Mouse (Mus musculus) Patski (cell line): ENCODE measurements at regions not wholly inside any gene's neighbourhood (a gene's known extent, or its start where the extent isn't known, plus 50 kb on each side); places are given as distances from the start of the nearest gene placed in this dataset.

ENCODE experiments used
- ATAC-seq: fragments of 100-300 bp; one replicate; pipeline ENCODE4 v1.8.0; 2021
- CTCF ChIA-PET: fragments of 350-600 bp; sonication (Branson Sonifier 250); formaldehyde crosslinking; loops from one replicate; lab custom pipeline; 2022; ENCODE audit warnings: inconsistent platforms; lab: Charles Lee
- POLR2A ChIA-PET: fragments of 350-600 bp; sonication (Branson Sonifier 250); formaldehyde crosslinking; loops from one replicate; lab custom pipeline; 2022; ENCODE audit warnings: antibody characterized with exemption, inconsistent platforms; lab: Charles Lee
- DNase-seq: peaks from one replicate; pipeline ENCODE4 v3.0.0-alpha.2; 2011; ENCODE audit warnings: low read depth, low spot score
- H3K27me3 ChIP-seq: fragments of 371-371 bp; one replicate; pipeline ENCODE4 v1.5.1; 2021
- CTCF ChIP-seq: fragments of 100-300 bp; IDR thresholded peaks from one replicate; pipeline ENCODE4 v1.5.1; 2021
- in situ Hi-C: fragments of 300-500 bp; cut with MboI; formaldehyde crosslinking; loops from 3 replicates; pipeline ENCODE4 v1.11.1; 2018; ENCODE audit warnings: low pct_unique_long_range_greater_than_20kb, mixed read lengths

DNA sequence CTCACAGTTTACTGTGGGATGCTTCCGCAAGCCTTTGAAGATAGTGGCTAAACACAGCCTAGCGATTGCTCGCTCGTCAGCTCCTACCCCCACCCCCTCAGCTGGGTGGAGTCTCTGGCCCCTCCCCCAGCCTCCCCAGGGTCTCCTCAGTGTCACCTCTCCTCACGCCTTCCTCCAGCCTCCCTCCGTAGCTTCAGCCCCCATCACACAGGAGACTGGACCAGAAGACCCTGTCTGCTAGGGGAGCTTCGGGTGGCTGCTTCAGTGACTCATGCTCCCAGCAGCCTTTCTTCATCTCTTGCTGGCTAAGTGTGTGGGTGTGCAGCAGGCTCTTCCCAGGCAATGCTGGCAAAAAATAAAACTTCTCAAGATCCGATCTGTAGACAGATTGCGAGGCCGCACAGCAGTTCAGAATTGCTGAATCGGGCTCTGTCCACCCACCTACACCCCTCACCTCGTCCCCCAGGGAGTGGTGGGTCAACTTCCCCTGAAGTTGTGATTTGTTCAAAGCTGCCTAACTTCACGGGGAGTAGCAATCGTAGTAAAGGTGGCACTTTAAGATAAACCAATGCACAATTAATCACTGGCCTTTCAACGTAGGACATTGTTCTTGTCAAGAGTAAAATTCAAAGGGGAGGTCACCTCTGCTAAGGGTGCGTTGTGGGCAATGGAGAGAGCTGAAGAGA is 61.2 kb upstream of the Ankrd28 start:
- no peak for TF ChIP-seq CTCF
- in situ Hi-C loops: no loop called here
- CTCF ChIA-PET: no interaction called here
- no peaks in the 10 kb centered on the region for H3K27me3 ChIP-seq
- POLR2A ChIA-PET: no interaction called here
- DNase-seq (no peak), ATAC-seq (no peak)

DNA sequence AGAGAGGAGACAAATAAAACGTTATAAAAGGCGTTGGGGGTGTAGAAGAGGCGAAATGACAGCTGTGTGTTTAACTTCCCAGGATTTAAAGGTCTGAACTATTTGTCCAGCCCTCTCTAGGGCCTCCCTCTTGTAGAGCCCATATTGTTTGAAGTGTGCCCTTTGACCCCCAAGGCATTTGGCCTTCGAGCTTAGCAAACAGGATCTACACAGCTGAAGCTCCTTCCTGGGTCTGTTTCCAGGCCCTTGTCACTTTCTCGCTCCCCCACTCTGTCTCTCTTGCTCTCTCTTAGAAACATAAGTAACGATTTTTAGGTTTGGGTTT is 61.7 kb upstream of the Ankrd28 start:
- ChIA-PET POLR2A (no interaction called here), CTCF (no interaction called here)

DNA sequence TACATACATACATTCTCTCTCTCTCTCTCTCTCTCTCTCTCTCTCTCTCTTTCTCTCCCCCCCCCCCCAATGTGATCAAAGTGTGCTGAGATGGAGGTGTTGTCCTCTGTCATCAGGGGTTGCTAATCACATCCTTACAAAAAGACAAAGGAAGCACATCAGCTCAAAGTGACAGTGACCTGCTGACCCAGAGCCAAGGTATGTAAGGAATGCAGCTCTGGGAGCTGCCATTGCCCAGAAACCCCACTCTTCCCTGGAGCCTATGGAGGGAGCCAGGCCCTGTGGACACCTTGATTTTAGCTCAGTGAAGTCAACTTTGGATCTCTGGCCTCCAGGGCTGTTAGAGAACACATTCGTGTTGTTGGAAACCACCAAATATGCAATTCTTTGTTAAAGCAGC is 66.0 kb upstream of the Ankrd28 start:
- DNase-seq: no peak
- POLR2A ChIA-PET: interaction anchor here (0.9 kb wide), 1 partner anchor 48 kb away, joined by 3 read pairs; no protein-coding TSS in a partner anchor
- H3K27me3 ChIP-seq: no peaks in the 10 kb centered on the region
- ATAC-seq: no peak
- in situ Hi-C loops: loop anchor here (5.0 kb wide), 1 partner anchor 99 kb away; no protein-coding TSS in a partner anchor
- CTCF ChIA-PET: interaction anchor here (1.0 to 1.4 kb wide), 3 partner anchors 12 to 42 kb away, joined by 3 to 4 read pairs (median 3); no protein-coding TSS in a partner anchor
- TF ChIP-seq CTCF: no peak

More for the DNA sequence above, 61.7 kb upstream of the Ankrd28 start:
- no peak for ATAC-seq
- H3K27me3 ChIP-seq: no peaks in the 10 kb centered on the region
- TF ChIP-seq CTCF: no peak
- DNase-seq: no peak
- in situ Hi-C loops: no loop called here

DNA sequence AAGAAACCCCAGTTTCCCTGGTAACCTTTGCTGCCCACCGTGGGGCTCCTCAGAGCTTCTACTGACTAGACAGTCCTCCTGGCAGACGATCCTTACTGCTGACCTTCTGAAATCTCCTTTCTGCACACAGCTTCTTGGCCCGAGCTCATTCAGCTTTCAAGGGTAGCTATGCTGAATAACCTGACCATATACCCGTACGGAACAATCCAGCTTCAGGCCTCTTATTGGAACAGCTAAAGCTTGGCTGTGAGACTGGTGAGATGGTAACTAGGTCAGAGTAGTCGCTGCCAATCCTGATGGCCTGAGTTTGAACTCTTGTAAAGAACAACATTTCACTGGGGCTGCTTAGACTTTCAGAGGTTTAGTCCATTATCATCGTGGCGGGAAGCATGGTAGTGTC is 69.1 kb upstream of the Ankrd28 start:
- no peak for ATAC-seq
- ChIA-PET POLR2A (no interaction called here), CTCF (interaction anchor here (1.1 kb wide), 1 partner anchor 81 kb away, joined by 3 read pairs; no protein-coding TSS in a partner anchor)
- H3K27me3 ChIP-seq: no peaks in the 10 kb centered on the region
- no peak for DNase-seq
- TF ChIP-seq CTCF: no peak
- in situ Hi-C loops: loop anchor here (5.0 kb wide), 1 partner anchor 102 kb away; no protein-coding TSS in a partner anchor

DNA sequence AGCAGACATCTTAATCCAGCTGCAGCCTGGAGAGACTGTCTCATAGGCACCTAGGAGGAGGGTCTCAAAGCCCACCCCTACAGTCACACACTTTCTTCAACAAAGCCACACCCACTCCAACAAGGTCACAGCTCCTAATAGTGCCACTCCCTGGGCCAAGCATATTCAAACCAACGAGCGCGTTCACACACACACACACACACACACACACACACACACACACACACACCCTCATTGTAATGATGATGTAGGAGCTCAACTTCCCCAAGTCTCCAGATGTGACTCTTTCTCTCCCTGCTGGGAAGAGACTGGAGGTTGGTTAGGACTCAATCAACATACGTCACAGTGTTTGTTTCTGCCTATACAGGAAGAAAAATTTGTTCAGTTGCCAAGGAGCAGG is 69.5 kb upstream of the Ankrd28 start:
- CTCF ChIA-PET: interaction anchor here (1.1 kb wide), 1 partner anchor 82 kb away, joined by 3 read pairs; no protein-coding TSS in a partner anchor
- DNase-seq: no peak
- TF ChIP-seq CTCF: no peak
- in situ Hi-C loops: loop anchor here (5.0 kb wide), 1 partner anchor 103 kb away; no protein-coding TSS in a partner anchor
- no peak for ATAC-seq
- no peaks in the 10 kb centered on the region for H3K27me3 ChIP-seq
- POLR2A ChIA-PET: no interaction called here

DNA sequence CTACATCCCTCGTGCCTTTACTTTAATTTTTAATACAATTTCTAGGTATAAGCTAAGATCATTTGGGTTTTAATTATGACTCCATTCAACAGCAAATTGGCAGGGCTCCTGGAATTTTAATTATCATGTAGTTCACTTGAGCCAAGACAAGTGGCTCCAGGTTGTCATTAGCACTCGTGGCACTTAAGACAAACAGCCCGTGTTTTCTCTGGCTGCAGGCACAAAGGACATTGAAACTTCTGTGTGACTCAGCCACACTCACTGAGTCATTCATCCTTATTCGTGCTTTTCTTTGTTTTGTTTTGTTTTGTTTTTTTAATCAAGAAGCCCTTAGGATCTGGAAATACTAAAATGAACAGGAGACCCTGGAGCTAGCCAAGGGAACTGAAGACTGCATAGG is 71.5 kb upstream of the Ankrd28 start:
- POLR2A ChIA-PET: no interaction called here
- no peak for TF ChIP-seq CTCF
- in situ Hi-C loops: no loop called here
- no peaks in the 10 kb centered on the region for H3K27me3 ChIP-seq
- ATAC-seq (no peak), DNase-seq (peak; percentile 35)
- CTCF ChIA-PET: no interaction called here

DNA sequence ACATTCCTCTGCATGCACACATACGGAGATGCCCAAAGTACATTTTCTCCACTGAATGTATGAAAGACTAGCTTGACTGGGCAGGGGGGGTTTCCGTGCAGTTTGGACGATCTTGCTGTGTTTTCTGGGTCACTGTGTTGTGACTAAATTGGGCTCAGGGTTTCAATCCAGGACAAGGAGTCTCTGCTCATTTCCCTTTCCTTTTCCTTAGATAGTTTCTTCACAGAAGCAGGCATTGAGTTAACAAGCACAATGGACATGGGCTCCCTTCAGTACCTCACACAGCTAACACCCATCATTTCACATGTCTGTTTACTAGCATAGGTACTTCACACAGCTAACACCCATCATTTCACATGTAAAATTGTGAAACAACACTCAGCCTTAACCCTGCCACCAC is 73.2 kb upstream of the Ankrd28 start:
- in situ Hi-C loops: no loop called here
- DNase-seq: no peak
- H3K27me3 ChIP-seq: no peaks in the 10 kb centered on the region
- POLR2A ChIA-PET: interaction anchor here (0.8 kb wide), 1 partner anchor 26 kb away, joined by 3 read pairs; no protein-coding TSS in a partner anchor
- CTCF ChIA-PET: no interaction called here
- no peak for TF ChIP-seq CTCF
- no peak for ATAC-seq

DNA sequence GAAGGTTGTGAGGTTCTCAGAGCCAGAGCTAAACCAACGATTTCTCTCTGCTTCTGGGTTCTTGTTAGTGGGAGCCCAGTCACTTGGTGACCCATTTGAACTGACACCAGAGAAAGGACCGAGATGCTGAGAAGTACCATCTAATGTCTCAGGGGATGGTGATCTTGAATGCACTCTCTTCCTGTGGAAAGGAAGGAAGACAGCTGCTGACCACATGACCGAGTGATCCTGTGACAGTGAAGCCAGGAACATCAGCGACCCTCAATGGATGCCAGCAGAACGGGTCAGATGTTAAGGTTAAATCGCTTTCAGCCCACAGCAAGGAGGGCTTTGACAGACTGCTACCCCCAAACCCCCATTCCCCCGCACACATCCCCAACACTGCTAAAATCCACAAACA is 78.1 kb upstream of the Ankrd28 start:
- in situ Hi-C loops: no loop called here
- no peak for ATAC-seq
- TF ChIP-seq CTCF: no peak
- CTCF ChIA-PET: interaction anchor here (1.3 kb wide), 1 partner anchor 12 kb away, joined by 4 read pairs; no protein-coding TSS in a partner anchor
- POLR2A ChIA-PET: no interaction called here
- H3K27me3 ChIP-seq: no peaks in the 10 kb centered on the region
- DNase-seq: no peak

DNA sequence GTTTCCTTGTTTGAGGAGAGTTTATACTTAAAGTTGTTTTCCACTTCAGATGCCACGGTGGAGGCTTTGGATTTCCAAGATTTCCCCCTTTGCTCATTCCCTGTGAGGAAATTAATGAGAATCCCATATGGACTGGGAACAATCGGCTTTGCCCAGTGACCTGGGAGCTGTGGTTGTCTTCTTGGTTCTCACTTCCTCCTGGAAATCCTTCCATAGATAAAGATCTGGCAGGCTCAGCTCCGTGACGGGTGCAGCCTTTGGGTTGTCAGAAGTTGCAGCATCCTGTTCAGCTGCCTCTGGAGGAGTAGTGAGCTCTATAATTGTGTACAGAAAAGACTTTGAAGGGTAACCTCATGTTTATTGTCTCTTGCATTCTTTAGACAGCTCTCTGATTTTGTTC is 78.8 kb upstream of the Ankrd28 start:
- CTCF ChIA-PET: interaction anchor here (1.3 to 1.4 kb wide), 2 partner anchors 13 to 22 kb away, joined by 4 read pairs; no protein-coding TSS in a partner anchor
- POLR2A ChIA-PET: interaction anchor here (0.6 kb wide), 1 partner anchor 653 kb away, joined by 5 read pairs; no protein-coding TSS in a partner anchor
- in situ Hi-C loops: no loop called here
- no peak for ATAC-seq
- no peak for DNase-seq
- H3K27me3 ChIP-seq: no peaks in the 10 kb centered on the region
- TF ChIP-seq CTCF: no peak

DNA sequence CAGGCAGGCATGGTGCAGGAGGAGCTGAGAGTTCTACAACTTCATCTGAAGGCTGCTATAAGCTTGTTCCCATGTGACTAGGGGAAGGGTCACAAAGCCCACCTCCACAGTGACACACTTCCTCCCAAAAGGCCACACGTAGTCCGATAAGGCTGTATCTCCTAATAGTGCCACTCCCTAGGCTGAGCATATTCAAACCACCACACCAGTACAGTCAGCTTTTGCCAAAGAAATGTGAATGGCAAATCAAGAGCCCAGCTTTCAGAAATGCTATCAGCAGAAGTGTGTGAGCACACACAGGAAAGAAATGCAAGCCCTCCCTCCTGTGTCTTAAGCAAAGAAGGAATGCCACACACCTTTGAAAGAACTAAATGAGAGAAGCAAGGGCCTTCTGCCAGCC is 80.4 kb upstream of the Ankrd28 start:
- TF ChIP-seq CTCF: no peak
- H3K27me3 ChIP-seq: no peaks in the 10 kb centered on the region
- DNase-seq (no peak), ATAC-seq (no peak)
- in situ Hi-C loops: no loop called here
- ChIA-PET POLR2A (interaction anchor here (0.6 kb wide), 1 partner anchor 17 kb away, joined by 3 read pairs; no protein-coding TSS in a partner anchor), CTCF (no interaction called here)

DNA sequence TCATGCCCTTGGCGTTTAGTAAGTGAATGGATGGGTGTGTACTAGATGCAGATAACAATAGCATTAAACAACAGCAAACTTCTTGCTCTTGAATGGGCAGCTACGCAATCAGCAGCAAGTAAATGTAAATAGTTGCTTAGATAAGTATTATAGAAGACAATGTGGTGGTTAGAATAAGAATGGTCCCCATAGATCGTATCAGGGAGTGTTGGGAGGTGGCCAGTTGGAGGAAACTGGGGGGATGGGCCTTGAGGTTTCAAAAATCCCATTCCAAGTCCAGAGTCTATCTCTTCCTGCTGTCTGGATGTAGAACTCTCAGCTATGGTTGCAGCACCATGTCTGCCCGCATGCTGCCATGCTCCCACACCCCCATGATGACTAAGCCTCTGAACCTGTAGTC is 88.0 kb upstream of the Ankrd28 start:
- DNase-seq (no peak), ATAC-seq (no peak)
- in situ Hi-C loops: no loop called here
- H3K27me3 ChIP-seq: no peaks in the 10 kb centered on the region
- no peak for TF ChIP-seq CTCF
- ChIA-PET POLR2A (no interaction called here), CTCF (interaction anchor here (1.2 kb wide), 1 partner anchor 11 kb away, joined by 3 read pairs; no protein-coding TSS in a partner anchor)
